Mouse (Mus musculus) spleen, adult 12 weeks (tissue): ENCODE results near the gene Babam2.

ENCODE experiments used
- DNase-seq: peaks from one replicate; pipeline ENCODE4 v3.0.0; 2022; ENCODE audit warnings: low spot score

Gene Babam2

DNA sequence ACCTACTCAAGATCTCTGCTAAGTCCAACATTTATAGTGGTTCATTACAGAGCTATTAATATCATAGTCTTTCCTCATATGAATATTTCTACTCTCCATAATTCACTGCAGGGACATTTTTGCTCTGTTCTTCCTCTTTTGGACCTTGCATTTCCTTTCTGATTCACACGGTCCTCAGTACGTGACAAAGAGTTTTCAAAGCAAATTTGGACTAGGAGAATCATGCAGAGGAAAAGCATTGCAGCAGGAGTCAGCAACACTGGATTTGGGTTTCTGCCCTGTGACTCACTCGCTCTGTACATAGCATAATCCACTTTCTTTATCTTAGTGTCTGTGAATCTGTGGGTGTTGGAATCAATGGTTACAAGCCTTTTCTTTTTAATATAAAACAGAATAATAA, 184.8 kb downstream of the Babam2 start:
- DNase-seq = no peak

- no peak for DNase-seq
Observed at GRCm38 (mm10) chr5:31884962-31885361, 187.5 kb downstream of the Babam2 start.

DNA sequence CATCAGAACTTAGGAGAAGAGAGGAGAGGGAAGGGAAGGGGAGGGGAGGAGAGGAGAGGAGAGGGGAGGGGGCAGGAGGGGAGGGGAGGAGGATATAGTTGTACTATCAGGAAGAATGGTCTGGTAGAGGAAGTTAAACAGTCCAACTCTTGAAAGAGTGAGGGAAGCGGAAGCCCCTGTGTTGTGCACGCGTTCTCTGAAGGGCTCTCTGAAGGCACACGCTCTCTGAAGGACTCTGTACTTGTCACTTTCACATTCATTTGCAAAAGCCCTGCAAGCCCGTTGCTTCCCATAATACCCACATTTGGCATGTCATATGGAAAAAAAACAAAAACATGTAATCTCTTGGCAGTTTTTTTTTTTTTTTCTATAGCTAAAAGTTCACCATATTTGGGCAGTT, 190.1 kb downstream of the Babam2 start:
- DNase-seq = no peak

GRCm38 (mm10) chr5:31888341-31888740, 190.9 kb downstream of the Babam2 start:
- DNase-seq = no peak

DNA sequence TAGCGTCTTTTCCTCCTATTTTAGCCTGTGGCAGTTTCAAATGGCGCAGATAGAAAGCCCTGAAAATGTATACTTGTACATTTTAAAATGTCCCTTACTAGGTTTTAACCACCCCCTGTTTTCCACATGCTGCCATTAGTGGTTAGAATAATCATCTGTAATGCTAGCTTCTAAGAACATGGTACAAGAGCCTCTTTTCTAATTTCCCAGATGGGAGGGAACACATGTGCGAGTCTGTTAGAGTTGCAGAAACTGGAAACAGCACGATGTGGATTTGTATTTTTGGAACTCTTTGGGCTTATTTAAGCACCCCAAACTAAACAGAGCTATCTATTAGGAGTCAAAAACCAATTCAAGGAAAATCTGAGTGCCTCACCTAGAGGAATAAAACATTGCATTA, 195.1 kb downstream of the Babam2 start:
- DNase-seq = no peak

DNA sequence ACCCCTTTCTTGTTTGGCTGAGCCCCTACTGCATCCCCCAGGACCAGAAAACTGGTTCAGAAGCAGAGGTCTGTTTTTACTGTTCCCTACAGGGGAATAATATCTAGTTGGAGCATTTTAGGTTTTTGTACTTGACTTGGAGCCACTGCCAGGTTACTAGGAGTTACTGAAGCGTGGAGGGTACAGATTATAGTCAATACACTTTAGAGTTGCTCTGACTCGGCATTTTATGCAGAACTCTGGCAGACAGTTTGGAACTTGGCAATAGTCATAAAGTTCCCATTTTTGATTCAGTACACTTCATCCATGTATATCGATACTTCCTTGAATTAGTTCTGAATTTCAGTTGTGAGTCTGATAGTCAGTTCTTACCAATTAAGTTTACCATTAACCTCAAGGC, 202.4 kb downstream of the Babam2 start:
- DNase-seq = no peak

DNA sequence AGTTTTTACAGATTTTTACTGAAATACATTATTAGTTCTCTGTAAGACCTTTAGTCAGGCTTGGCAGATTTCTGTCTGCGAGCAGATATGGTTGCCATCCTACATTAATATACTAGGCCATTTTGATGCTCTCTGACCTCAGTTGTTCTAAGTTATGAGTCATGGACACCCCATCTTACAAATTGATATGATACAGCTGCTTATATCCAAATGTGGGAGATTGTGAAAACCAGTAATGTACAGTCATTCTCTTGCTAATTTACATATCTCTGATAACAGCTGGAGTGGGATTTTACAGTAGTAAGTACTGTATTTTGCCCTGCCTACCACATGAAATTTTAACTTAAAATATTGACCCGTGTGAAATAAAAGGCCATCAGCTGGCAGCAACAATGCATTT, 204.7 kb downstream of the Babam2 start:
- no peak for DNase-seq

- DNase-seq = no peak
Observed at GRCm38 (mm10) chr5:31902891-31903290, 205.4 kb downstream of the Babam2 start.

- DNase-seq = no peak
Observed at GRCm38 (mm10) chr5:31904968-31905683, 207.6 kb downstream of the Babam2 start.

DNA sequence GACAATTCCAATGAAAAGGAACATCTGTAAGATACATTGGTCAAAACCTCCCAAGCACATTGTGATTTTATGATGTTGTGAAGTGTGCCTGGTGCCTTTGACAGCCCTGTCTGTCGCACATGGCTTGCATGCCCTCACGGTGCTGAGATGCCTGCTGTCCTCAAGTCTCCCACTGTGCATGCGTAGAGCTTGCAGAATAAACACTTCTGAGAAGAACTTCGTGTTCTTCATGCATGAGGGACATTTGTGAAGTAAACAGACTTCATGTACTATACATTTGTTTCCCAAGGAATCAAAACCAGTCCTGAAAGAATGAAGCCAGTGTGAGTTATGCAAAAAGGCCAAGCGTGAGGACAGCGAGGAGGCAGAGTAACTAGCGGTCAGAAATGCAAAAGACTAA, 208.3 kb downstream of the Babam2 start:
- no peak for DNase-seq

DNA sequence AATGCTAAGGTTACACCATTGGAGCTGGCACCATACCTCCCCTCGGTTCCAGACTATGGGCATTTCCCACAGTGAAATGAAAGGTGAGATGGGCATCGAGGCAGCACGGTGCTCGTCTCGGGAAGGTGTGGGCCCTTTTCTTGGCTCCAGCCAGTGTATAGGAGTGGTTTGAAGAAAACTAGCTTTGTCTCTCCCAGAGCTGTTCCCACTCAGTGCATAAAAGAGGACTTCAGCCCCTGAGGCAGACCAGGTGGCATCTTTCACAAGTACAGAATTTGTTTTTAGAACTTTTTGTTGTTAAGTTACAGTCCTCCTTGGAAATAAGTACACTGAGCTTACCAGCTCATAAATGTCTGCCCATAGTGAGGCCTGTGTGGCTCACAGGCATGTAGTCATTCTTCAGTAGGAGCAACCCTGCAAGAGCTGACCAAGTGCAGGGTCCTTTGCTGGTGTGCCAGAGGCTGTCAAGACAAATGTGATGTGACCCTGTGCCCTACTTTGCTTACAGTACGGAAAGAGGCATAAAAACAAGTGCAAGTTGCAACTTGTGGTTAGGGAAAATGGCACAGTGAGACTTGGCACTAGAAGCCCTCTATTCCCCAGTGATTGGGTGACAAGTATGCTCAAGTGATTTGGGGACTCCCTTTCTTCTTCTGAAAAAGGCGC, 208.9 kb downstream of the Babam2 start:
- no peak for DNase-seq

DNA sequence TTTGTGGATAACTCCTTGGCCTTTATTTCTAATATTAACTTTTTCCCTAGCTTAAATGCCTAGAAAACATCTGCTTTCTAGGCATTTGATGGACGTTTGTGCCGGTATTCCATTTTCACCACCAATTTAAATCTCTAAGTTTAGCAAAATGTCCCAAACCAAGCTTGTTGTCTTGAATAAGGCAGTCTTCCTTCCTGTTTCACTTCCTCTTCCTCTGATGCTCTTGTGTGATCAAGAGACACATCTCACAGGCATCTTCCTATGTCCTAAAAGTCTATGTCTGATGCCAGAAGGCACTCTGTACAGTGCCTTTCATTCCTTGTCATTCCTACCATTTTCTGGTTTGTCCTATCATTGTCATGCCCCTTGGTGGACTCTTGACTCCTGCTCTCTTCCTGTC, 210.5 kb downstream of the Babam2 start:
- DNase-seq = no peak

GRCm38 (mm10) chr5:31908818-31909217, 211.3 kb downstream of the Babam2 start:
- no peak for DNase-seq

DNA sequence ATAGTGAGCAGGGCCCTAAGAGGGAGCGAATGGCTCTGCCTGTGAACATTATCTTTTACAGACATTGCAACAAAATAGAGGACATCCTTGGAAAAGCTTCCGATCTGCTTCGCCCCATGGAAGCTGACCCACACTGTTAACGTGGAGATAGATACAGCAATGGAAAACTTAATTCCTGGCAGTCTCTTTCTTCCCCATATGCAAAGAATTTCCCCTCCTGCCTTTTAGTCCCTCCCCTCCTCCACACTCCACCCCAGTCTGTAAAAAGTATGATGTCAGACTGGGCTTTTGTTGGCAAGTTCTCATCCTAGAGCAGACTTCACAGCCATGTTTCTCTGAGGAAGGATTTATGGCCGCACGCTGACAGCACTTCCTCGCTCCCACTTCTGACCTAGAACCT, 218.8 kb downstream of the Babam2 start:
- no peak for DNase-seq

- no peak for DNase-seq
Observed at GRCm38 (mm10) chr5:31918566-31918965, 221.1 kb downstream of the Babam2 start.

- no peak for DNase-seq
Observed at GRCm38 (mm10) chr5:31920129-31920528, 222.6 kb downstream of the Babam2 start.

DNA sequence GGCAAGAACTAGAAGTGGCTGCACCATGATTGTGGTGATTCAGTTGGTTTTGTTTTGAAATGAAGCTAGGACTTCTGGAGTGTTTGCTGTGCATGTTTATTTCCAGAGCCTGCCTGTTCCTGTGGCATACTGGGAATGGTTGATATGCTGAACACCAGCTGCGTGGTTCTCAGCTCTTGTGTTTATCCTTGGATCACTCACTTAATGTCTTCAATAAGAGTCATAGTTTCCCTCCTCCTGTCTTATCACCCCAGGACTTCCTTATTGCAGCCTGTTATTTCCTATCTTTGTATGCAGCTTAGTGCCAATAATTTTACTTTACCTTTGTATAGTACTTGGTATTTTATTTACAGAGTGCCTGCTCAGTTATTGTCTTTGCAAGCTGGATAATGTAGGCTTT, 223.4 kb downstream of the Babam2 start:
- DNase-seq = no peak

- DNase-seq = no peak
Observed at GRCm38 (mm10) chr5:31924075-31924474, 226.6 kb downstream of the Babam2 start.

- DNase-seq = no peak
Observed at GRCm38 (mm10) chr5:31926551-31926950, 229.1 kb downstream of the Babam2 start.

- no peak for DNase-seq
Observed at GRCm38 (mm10) chr5:31929007-31929406, 231.5 kb downstream of the Babam2 start.

GRCm38 (mm10) chr5:31931127-31931625, 233.7 kb downstream of the Babam2 start:
- DNase-seq = no peak

- no peak for DNase-seq
Observed at GRCm38 (mm10) chr5:31931637-31932036, 234.2 kb downstream of the Babam2 start.

GRCm38 (mm10) chr5:31933296-31933695, 235.8 kb downstream of the Babam2 start:
- DNase-seq = no peak

- no peak for DNase-seq
Observed at GRCm38 (mm10) chr5:31934397-31934796, 236.9 kb downstream of the Babam2 start.
